Mouse (Mus musculus) Muller cell, postnatal 12 days (primary cell): Measurements from ENCODE around the gene Slc6a2.

Experiments
- DNase-seq: peaks from one replicate; pipeline ENCODE4 v3.0.0-alpha.2; 2015; ENCODE audit errors: inconsistent ontology term

The Slc6a2 gene

DNA sequence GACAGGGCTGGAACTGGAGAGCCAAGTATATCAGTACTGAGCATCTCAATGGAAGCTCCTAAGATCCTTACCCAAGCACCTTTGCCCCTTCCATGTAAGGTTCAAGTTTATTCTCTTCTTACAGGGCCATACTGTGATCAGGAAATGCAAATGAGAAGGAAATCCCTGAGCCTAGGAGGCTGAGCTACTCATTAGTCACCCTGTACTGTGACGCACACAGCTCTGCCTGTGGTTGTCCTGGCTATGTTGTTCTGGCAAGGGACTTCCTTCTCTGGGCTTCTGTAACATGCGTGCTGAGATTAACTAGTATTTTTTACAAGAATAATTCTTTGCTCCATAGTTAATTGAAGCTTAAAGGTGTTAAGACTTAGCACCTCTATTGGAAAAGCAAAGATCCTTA lies 70.8 kb downstream of the Slc6a2 start:
- DNase-seq, result no peak

- peak; percentile 70 for DNase-seq
These were observed 79.0 kb downstream of the Slc6a2 start for GRCm38 (mm10) chr8:93038831-93039230.

GRCm38 (mm10) chr8:93040256-93040655 lies 80.4 kb downstream of the Slc6a2 start:
- peak; percentile 61 for DNase-seq

DNA sequence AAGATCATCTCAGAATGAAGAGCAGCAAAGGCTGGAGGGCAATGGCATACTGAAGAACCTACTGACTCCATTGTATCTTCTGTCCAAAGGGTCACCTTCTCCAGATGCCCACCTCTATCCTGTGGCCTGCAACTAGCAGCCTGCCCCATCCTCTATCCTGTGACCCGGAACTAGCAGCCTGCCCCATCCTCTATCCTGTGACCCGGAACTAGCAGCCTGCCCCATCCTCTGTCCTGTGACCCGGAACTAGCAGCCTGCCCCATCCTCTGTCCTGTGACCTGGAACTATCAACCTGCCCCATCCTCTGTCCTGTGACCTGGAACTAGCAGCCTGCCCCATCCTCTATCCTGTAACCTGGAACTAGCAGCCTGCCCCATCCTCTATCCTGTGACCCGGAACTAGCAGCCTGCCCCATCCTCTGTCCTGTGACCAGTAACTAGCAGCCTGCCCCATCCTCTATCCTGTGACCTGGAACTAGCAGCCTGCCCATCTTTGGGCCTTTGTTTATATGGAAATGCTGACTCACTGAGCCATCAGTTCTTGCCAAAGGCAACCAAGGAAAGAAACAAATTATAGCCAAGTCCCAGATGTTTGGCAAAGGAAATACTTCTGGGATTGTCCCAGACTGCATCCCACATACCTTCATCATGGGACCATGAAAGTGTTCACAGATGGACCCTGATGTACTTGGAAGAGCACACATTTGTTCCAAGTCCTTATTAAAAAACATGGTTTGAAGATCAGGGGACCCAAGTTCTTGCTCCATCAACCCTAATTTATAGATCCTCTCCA lies 81.1 kb downstream of the Slc6a2 start:
- peak; percentile 75 for DNase-seq

GRCm38 (mm10) chr8:93043083-93043482 lies 83.2 kb downstream of the Slc6a2 start:
- DNase-seq, result no peak

DNA sequence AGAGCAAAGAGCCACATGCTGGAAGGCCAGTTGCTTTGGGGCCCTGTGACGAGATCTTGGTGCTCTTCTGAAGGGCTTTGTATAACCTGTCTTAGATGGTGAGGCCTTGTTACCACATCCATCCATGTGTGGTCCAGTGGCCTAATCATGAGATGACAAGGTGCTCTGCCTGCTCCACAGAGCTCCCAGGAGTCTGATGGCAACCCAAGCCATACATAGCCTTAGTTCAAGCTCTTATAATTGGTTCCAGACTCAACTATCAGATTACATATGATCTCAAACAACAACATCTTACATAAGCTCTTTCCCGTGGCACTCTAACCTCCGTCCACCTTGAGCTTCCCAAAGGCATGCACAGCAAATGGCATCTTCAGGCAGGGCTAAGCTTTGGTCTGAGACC lies 88.2 kb downstream of the Slc6a2 start, which contains the start of gene Ces1a:
Gene Ces1a, minus strand, starts transcription at position 101 of the 400 bp plus-strand sequence.
- no peak for DNase-seq

DNA sequence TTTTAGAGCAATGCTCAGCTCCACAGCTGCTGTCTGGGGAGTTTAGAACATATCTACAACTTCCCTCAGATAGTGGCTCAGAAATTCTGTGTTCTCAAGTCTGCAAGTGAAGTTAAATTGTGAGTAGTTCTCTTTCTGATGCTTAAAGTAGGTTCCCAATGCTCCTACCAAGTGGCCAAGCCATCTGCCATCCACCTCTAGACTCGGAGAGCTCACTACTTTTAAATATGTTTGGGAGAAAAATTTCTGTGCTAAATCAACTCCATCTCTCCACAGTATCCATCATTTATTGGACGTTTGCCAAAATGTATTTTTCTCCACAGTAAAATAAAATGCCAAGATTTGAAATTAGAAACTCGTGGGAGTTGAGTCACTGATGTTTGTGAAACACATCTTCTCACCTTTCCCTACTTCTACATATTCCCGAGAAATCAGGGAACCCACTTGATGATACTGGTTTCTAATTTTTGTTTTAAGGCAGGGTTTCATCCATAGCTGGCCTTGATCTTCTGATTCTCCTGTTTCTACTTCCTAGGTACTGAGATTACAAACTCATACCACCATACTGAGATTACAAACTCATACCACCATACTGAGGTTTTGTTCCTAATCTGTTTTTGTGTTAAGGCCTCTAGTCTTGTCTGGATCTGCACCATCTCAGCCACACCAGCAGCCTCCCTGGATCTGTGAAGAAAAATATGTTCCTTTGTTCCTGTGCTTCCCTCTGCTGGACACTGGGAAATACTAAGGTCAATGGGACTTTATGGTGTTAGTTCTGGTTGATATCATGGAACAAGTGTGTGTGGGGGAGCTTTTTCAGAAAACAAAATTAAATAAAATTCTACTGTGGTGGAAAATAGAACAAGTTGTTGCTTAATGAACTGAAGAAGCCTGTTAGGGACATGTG lies 88.9 kb downstream of the Slc6a2 start:
- DNase-seq, result peak; percentile 33
